Mouse (Mus musculus) heart, embryonic 13.5 days (tissue): Measurements from ENCODE around the gene Plin3. TPM values are rescaled to one million over a fixed set of nuclear protein-coding genes. Genes with fewer than 3 reads are reported as not detected.

Experiments
- ATAC-seq: fragments of 200-750 bp; cut with Nextera tagmentation; 2 replicates; pipeline ENCODE4 v1.8.0; 2017; ENCODE audit warnings: moderate TSS enrichment; ENCODE audit not compliant: insufficient number of reproducible peaks, low FRiP score, low TSS enrichment; ENCODE audit errors: extremely low read depth
- H3K27ac ChIP-seq: fragments of 300-500 bp; sonication (generic); replicated peaks from 2 replicates; pipeline ENCODE4 v1.5.1; 2015; ENCODE audit warnings: moderate library complexity, mild to moderate bottlenecking, inconsistent platforms
- H3K27me3 ChIP-seq: fragments of 300-500 bp; sonication (generic); replicated peaks from 2 replicates; pipeline ENCODE4 v1.6.1; 2015; ENCODE audit warnings: mild to moderate bottlenecking, inconsistent platforms
- H3K36me3 ChIP-seq: fragments of 300-500 bp; sonication (generic); 2 replicates; pipeline ENCODE4 v1.6.1; 2015; ENCODE audit warnings: mild to moderate bottlenecking, inconsistent platforms
- H3K4me1 ChIP-seq: fragments of 300-500 bp; sonication (generic); 2 replicates; pipeline ENCODE4 v1.6.1; 2015; ENCODE audit warnings: inconsistent platforms
- H3K4me2 ChIP-seq: fragments of 300-500 bp; sonication (generic); 2 replicates; pipeline ENCODE4 v1.6.1; 2015; ENCODE audit warnings: inconsistent platforms, mild to moderate bottlenecking, moderate library complexity
- H3K4me3 ChIP-seq: fragments of 300-500 bp; sonication (generic); 2 replicates; pipeline ENCODE4 v1.5.1; 2015; ENCODE audit warnings: moderate library complexity, mild to moderate bottlenecking, inconsistent platforms
- H3K9ac ChIP-seq: fragments of 300-500 bp; sonication (generic); 2 replicates; pipeline ENCODE4 v1.6.1; 2015; ENCODE audit warnings: inconsistent platforms, mild to moderate bottlenecking, moderate library complexity
- H3K9me3 ChIP-seq: fragments of 300-500 bp; sonication (generic); 2 replicates; pipeline ENCODE4 v1.6.1; 2016; ENCODE audit warnings: inconsistent platforms
- WGBS: fragments of 180-500 bp; shearing (Covaris S2); methylation state at CpG from one replicate; pipeline ENCODE4 v1.1.7; 2015; ENCODE audit warnings: mixed read lengths; 5-methylcytosine and 5-hydroxymethylcytosine counted together
- microRNA counts: library from miRNA; unstranded; fragments of <30 nt; microRNA quantifications from one replicate; lab custom pipeline; 2016
- microRNA-seq: library from miRNA; unstranded; fragments of <30 nt; microRNA quantifications from one replicate; pipeline ENCODE4, GENCODE M21; 2016
- polyA plus RNA-seq: library from polyadenylated mRNA; unstranded; fragments of >200 nt; fragmentation: Nextera tagmentation; extraction: Ambion mirVana; gene quantifications from 2 replicates; pipeline ENCODE4 v1.2.1, GENCODE M21; 2015

The Plin3 gene
- polyA plus RNA-seq, 1 experiment from 2014 or later: 67.1 TPM

DNA sequence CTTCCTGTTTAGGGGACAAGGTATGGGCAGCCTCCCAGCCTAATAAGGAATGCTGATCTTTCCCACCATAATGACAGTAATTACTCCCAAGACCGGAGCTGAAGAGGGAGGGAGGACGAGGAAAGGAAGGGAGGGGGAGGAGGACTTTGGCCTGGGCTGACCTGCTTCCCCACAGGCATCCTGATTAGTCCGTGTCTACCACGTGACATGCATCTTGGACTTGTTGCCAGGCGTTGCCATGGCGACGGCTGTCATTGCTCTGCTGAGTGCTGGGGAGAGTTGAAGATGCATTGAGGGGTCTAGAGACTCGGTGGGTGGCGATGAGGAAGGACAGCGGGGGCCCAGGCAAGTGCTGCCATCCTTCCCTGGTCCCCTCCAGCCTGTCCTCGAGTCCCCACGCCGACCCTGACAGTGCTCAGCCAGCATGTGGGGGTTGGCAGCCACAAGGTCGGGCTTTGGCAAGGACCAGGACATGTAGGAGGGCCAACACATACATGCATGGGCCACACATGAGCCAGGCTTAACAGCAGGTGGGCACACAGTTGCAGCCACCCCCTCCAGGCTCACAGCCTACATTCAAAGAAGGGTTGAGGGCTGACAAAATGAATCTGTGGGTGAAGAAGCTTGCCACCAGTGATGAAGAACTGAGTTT lies 58.7 kb downstream of the Plin3 start:
- Histone ChIP-seq H3K4me2 (no peak overlapping the region), H3K27ac (no peak overlapping the region), H3K9ac (no peak overlapping the region), H3K9me3 (no peaks in the 10 kb centered on the region), H3K4me1 (0 out of 2 replicates have a peak, but pooled peaks cover 5% of the 10 kb centered on the region), H3K4me3 (no peak overlapping the region), H3K36me3 (no peaks in the 10 kb centered on the region), H3K27me3 (peaks cover 27% of the 10 kb centered on the region)
- WGBS: 4% methylated on average over 14 of the region's 14 CpGs
- ATAC-seq: no peak

DNA sequence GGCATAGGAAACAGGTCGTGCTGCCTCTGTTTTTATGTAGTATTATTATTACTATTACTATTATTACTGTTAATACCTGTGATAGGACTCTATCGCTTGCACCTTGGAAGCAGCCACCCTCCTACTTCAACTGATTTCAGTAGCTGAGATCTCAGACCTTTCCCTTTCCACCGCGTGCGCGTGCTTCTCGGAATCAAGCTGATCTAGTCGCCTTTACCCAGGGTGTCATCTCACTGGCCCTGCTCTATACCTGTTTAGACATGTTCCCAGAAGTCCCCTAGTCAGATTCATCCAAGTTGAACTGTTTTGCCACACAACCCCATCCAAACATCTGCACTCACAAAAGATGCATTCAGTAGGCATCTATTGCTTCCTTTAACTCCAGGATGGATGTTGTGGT lies 59.3 kb downstream of the Plin3 start:
- Histone ChIP-seq H3K4me3 (no peak overlapping the region), H3K27me3 (peaks cover 30% of the 10 kb centered on the region), H3K36me3 (no peaks in the 10 kb centered on the region), H3K4me2 (no peak overlapping the region), H3K27ac (no peak overlapping the region), H3K4me1 (0 out of 2 replicates have a peak, but pooled peaks cover 5% of the 10 kb centered on the region), H3K9me3 (no peaks in the 10 kb centered on the region), H3K9ac (no peak overlapping the region)
- no peak for ATAC-seq
- 51% methylated on average over 8 of the region's 8 CpGs for WGBS

- Histone ChIP-seq H3K4me2 (no peak overlapping the region), H3K4me1 (0 out of 2 replicates have a peak, but pooled peaks cover 5% of the 10 kb centered on the region), H3K36me3 (no peaks in the 10 kb centered on the region), H3K27ac (no peak overlapping the region), H3K9me3 (no peaks in the 10 kb centered on the region), H3K9ac (no peak overlapping the region), H3K4me3 (no peak overlapping the region), H3K27me3 (peaks cover 23% of the 10 kb centered on the region)
- WGBS: 56% methylated on average over 10 of the region's 10 CpGs
- no peak for ATAC-seq
Observed at GRCm38 (mm10) chr17:56229943-56230342, 62.7 kb downstream of the Plin3 start.

MicroRNAs within 50 kb of the gene (microRNA counts, 519-probe panel; counts per million panel counts)
- 209 counts per million, percentile 61 among the panel's probes with 10 or more counts for microRNA mmu-miR-7b (lab: Ali Mortazavi, UCI)

Small RNAs within 50 kb of the gene (microRNA-seq; reads per million reads assigned to microRNA genes)
- 14.7 reads per million, percentile 31 among the genes with 10 or more reads in this experiment for gene Mir7b

Other genes starting within 250 kb of the Plin3 start
- gene Ubxn6, start 217.8 kb downstream of the Plin3 start, polyA plus RNA-seq: 37.8 and 44.2 TPM in 2 replicates
- gene Hdgfl2, start 213.2 kb downstream of the Plin3 start, polyA plus RNA-seq: 75.0 and 89.0 TPM in 2 replicates
- gene Plin4, start 183.1 kb downstream of the Plin3 start, polyA plus RNA-seq: 0.05 and 0.07 TPM in 2 replicates
- 0.19 and 0.47 TPM in 2 replicates for gene Plin5, start 175.3 kb downstream of the Plin3 start, polyA plus RNA-seq
- 0.27 TPM in 1 of 2 replicates, not detected in the other for gene Lrg1, start 170.9 kb downstream of the Plin3 start, polyA plus RNA-seq
- 0.55 and 0.59 TPM in 2 replicates for gene Sema6b, start 152.5 kb downstream of the Plin3 start, polyA plus RNA-seq
- gene Tnfaip8l1, start 130.4 kb downstream of the Plin3 start, polyA plus RNA-seq: 6.5 and 6.9 TPM in 2 replicates
- 80.5 and 91.1 TPM in 2 replicates for gene Mydgf, start 109.0 kb downstream of the Plin3 start, polyA plus RNA-seq
- gene Dpp9, start 74.0 kb downstream of the Plin3 start, polyA plus RNA-seq: 21.8 and 22.4 TPM in 2 replicates
- gene Fem1a, start 36.1 kb downstream of the Plin3 start, polyA plus RNA-seq: 17.2 and 18.5 TPM in 2 replicates
- gene Ticam1, start 16.1 kb downstream of the Plin3 start, polyA plus RNA-seq: 7.7 and 8.4 TPM in 2 replicates
- not detected in 2 replicates for gene Arrdc5, start 7.4 kb upstream of the Plin3 start, polyA plus RNA-seq
- gene Uhrf1, start 10.4 kb upstream of the Plin3 start, polyA plus RNA-seq: 70.7 and 74.7 TPM in 2 replicates
- 25.5 and 25.9 TPM in 2 replicates for gene Kdm4b, start 33.2 kb upstream of the Plin3 start, polyA plus RNA-seq
- 45.4 and 50.1 TPM in 2 replicates for gene Ptprs, start 183.6 kb upstream of the Plin3 start, polyA plus RNA-seq
- gene Znrf4, start 219.6 kb upstream of the Plin3 start, polyA plus RNA-seq: not detected in 2 replicates